ENCODE assay signal across 7 mouse cellular contexts in the genomic region with DNA sequence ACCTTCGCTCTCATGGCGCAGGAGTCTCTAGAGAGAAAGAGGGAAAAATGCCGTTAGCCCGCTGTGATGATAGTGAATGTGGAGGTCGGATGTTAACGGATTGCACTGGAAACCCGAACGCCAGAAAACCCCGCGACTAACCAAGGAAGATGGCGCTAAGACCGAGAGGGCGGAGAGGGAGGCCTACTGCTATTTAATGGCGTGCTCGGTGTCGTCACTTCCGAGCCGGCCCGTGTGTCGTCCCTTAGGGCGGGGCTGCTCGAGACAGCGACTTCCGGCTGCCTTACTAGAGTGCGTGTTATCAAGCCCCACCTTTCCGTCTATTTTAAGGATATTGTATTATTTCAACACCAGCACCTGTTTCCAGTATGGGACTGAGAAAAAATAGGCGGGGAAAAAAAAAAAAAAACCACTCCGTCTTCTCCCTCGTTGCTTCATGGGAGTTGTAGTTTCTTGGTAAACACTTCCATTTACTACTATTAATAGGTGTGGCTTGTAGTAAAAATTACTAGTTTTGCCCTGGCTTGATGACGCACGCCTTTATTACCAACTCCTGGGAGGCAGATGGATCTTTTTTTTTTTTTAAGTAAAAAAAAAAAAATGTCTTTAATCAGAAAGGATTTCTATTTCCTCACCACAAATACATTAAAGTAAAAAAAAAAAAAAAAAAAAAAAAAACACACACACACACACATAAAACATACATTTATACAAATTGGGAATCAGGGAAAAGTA. TPM values are rescaled to one million over a fixed set of nuclear protein-coding genes. Genes with fewer than 3 reads are reported as not detected.
DNase-seq lines count a peak whose midpoint lies in the region; ATAC-seq lines count a peak whose summit lies in the region.

A gene (minus strand): TSS at position 359 of the 735 bp plus-strand sequence.

- peak within 1 kb of the TSS; percentile 68 for H3K4me2 ChIP-seq in embryonic facial prominence, embryonic 11.5 days (ENCODE audit: low read depth, low read length)
- peak within 1 kb of the TSS; percentile 80 for H3K4me2 ChIP-seq in limb, embryonic 11.5 days (ENCODE audit: low read depth, severe bottlenecking)
- peak within 1 kb of the TSS; percentile 83 for H3K4me2 ChIP-seq in midbrain, embryonic 14.5 days (ENCODE audit: low read length)

- peak within 1 kb of the TSS; percentile 86 for H3K27ac ChIP-seq in embryonic facial prominence, embryonic 11.5 days (replicated peaks; ENCODE audit: low read depth, low read length)
- peak within 1 kb of the TSS; percentile 89 for H3K27ac ChIP-seq in limb, embryonic 11.5 days (replicated peaks; ENCODE audit: low read depth, low read length)
- peak within 1 kb of the TSS; percentile 96 for H3K27ac ChIP-seq in midbrain, embryonic 14.5 days (replicated peaks; ENCODE audit: low read depth, low read length)

- WGBS in embryonic facial prominence, embryonic 11.5 days: under 1% methylated on average over 31 of the region's 31 CpGs
- WGBS in limb, embryonic 11.5 days: under 1% methylated on average over 31 of the region's 31 CpGs
- WGBS in midbrain, embryonic 14.5 days: under 1% methylated on average over 31 of the region's 31 CpGs

- H3K9me3 ChIP-seq in embryonic facial prominence, embryonic 11.5 days (replicated peaks; ENCODE audit: control insufficient read depth, low read length): no peaks in the 10 kb centered on the region
- H3K9me3 ChIP-seq in limb, embryonic 11.5 days (ENCODE audit: control insufficient read depth, low read length): no peaks in the 10 kb centered on the region
- no peaks in the 10 kb centered on the region for H3K9me3 ChIP-seq in midbrain, embryonic 14.5 days (ENCODE audit: control insufficient read depth, low read length)

- peak within 1 kb of the TSS; percentile 74 for H3K4me3 ChIP-seq in embryonic facial prominence, embryonic 11.5 days (ENCODE audit: low read depth, low read length)
- H3K4me3 ChIP-seq in limb, embryonic 11.5 days (ENCODE audit: low read depth, low read length): peak within 1 kb of the TSS; percentile 69
- peak within 1 kb of the TSS; percentile 73 for H3K4me3 ChIP-seq in midbrain, embryonic 14.5 days (replicated peaks; ENCODE audit: low read depth, low read length)

- DNase-seq in adrenal gland, postnatal 14 days: peak; percentile 96
- peak; percentile 98 for DNase-seq in embryonic facial prominence, embryonic 11.5 days (ENCODE audit: low spot score)
- DNase-seq in kidney, adult 18-20 months: peak; percentile 90
- DNase-seq in limb, embryonic 11.5 days (ENCODE audit: low spot score): peak; percentile 95
- peak; percentile 98 for DNase-seq in midbrain, embryonic 14.5 days
- peak; percentile 86 to 89 for DNase-seq in spleen, adult 18-20 months

- H3K36me3 ChIP-seq in embryonic facial prominence, embryonic 11.5 days (replicated peaks; ENCODE audit: control insufficient read depth, insufficient read depth, low read depth, low read length): peaks cover 5% of the 10 kb centered on the region
- H3K36me3 ChIP-seq in limb, embryonic 11.5 days (ENCODE audit: control insufficient read depth, insufficient read depth, low read length): peaks cover 10% of the 10 kb centered on the region
- H3K36me3 ChIP-seq in midbrain, embryonic 14.5 days (ENCODE audit: control insufficient read depth, insufficient read depth, low read length): peaks cover 15% of the 10 kb centered on the region

- no peaks in the 10 kb centered on the region for H3K4me1 ChIP-seq in embryonic facial prominence, embryonic 11.5 days (ENCODE audit: control insufficient read depth, insufficient read depth, low read length)
- 0 out of 2 replicates have a peak, but pooled peaks cover 4% of the 10 kb centered on the region for H3K4me1 ChIP-seq in limb, embryonic 11.5 days (ENCODE audit: control insufficient read depth, insufficient read depth, low read length)
- peaks cover 8% of the 10 kb centered on the region for H3K4me1 ChIP-seq in midbrain, embryonic 14.5 days (ENCODE audit: control insufficient read depth, insufficient read depth, low read length)

- H3K27me3 ChIP-seq in embryonic facial prominence, embryonic 11.5 days (ENCODE audit: control insufficient read depth, insufficient read depth, low read length): no peaks in the 10 kb centered on the region
- H3K27me3 ChIP-seq in limb, embryonic 11.5 days (ENCODE audit: control insufficient read depth, insufficient read depth, low read length): no peaks in the 10 kb centered on the region
- no peaks in the 10 kb centered on the region for H3K27me3 ChIP-seq in midbrain, embryonic 14.5 days (ENCODE audit: control insufficient read depth, insufficient read depth, low read length)

- H3K9ac ChIP-seq in embryonic facial prominence, embryonic 11.5 days (replicated peaks; ENCODE audit: low read length): peak within 1 kb of the TSS; percentile 92
- peak within 1 kb of the TSS; percentile 95 for H3K9ac ChIP-seq in limb, embryonic 11.5 days (ENCODE audit: low read length)
- peak within 1 kb of the TSS; percentile 92 for H3K9ac ChIP-seq in midbrain, embryonic 14.5 days (replicated peaks; ENCODE audit: low read length)

- ATAC-seq in embryonic facial prominence, embryonic 11.5 days (replicated peaks; ENCODE audit: insufficient number of reproducible peaks, low FRiP score, low TSS enrichment, low read depth): peak; percentile 84
- ATAC-seq in granulocyte monocyte progenitor cell, adult 5-6 weeks (replicated peaks; ENCODE audit: poor library complexity, severe bottlenecking): peak; percentile 70
- peak; percentile 90 for ATAC-seq in limb, embryonic 11.5 days (ENCODE audit: insufficient number of reproducible peaks, low FRiP score, low TSS enrichment, low read depth)
- peak; percentile 91 for ATAC-seq in midbrain, embryonic 14.5 days (ENCODE audit: low FRiP score, low TSS enrichment)

RNA-seq across cellular contexts. Expression of the gene that starts here (rescaled TPM):
- total RNA-seq in adrenal gland, postnatal 14 days (2021): 2,356 and 2,777 TPM in 2 replicates
- 3,098 and 3,409 TPM in 2 replicates for polyA plus RNA-seq in embryonic facial prominence, embryonic 11.5 days (2014; fragmentation: Nextera tagmentation; extraction: Ambion mirVana)
- 6,066 and 6,315 TPM in 2 replicates for total RNA-seq in granulocyte monocyte progenitor cell, adult 5-6 weeks (2014; fragmentation: Nextera tagmentation)
- 3,608 and 4,444 TPM in 2 replicates for total RNA-seq in granulocyte monocyte progenitor cell, adult 5-6 weeks (2017)
- polyA plus RNA-seq in limb, embryonic 11.5 days (2014; fragmentation: Nextera tagmentation; extraction: Ambion mirVana): 4,010 and 4,046 TPM in 2 replicates
- polyA plus RNA-seq in midbrain, embryonic 14.5 days (2014; fragmentation: Nextera tagmentation; extraction: Ambion mirVana): 2,375 and 2,760 TPM in 2 replicates

Comparison
In these comparisons a context has a peak if more than half of its experiments do, and no peak if none do; other contexts are left out.
1. Peak in every context shown above with its lines: DNase-seq, ATAC-seq, H3K4me3 ChIP-seq and H3K27ac ChIP-seq.